Mouse (Mus musculus): ENCODE results near the gene Fam110c. TPM values are rescaled to one million over a fixed set of nuclear protein-coding genes. Genes with fewer than 3 reads are reported as not detected.

The Fam110c gene
- polyA plus RNA-seq, 1 experiment from 2014 or later: not detected

- H3K27me3 ChIP-seq (ENCODE audit: control insufficient read depth, insufficient read depth, low read depth, low read length): no peaks in the 10 kb centered on the region
- no peaks in the 10 kb centered on the region for H3K4me1 ChIP-seq (ENCODE audit: control insufficient read depth, insufficient read depth, low read length)
- WGBS: 85% methylated on average over 4 of the region's 4 CpGs
- H3K4me2 ChIP-seq (ENCODE audit: low read length): no peak overlapping the region
- H3K9me3 ChIP-seq (replicated peaks; ENCODE audit: control insufficient read depth, low read length, poor library complexity, severe bottlenecking): no peaks in the 10 kb centered on the region; the same call in 1 of the 2 replicates
- no peak for ATAC-seq
- H3K27ac ChIP-seq (ENCODE audit: low read length): no peak overlapping the region
- H3K4me3 ChIP-seq (ENCODE audit: low read depth, low read length): no peak overlapping the region
- no peaks in the 10 kb centered on the region for H3K36me3 ChIP-seq (ENCODE audit: control insufficient read depth, insufficient read depth, low read length)
- H3K9ac ChIP-seq (ENCODE audit: low read depth, low read length): no peak overlapping the region
These were observed 55.9 kb downstream of the Fam110c start for GRCm38 (mm10) chr12:31129548-31129947.

Other genes with a start within 250 kb of the Fam110c start
- gene Alkal2, start 189.5 kb upstream of the Fam110c start, polyA plus RNA-seq (2015; fragmentation: Nextera tagmentation; extraction: Ambion mirVana): 0.20 and 0.51 TPM in 2 replicates
- 99.7 and 103 TPM in 2 replicates for gene Acp1, start 162.3 kb upstream of the Fam110c start, polyA plus RNA-seq (2015; fragmentation: Nextera tagmentation; extraction: Ambion mirVana)
- 59.7 and 65.8 TPM in 2 replicates for gene Sh3yl1, start 162.2 kb upstream of the Fam110c start, polyA plus RNA-seq (2015; fragmentation: Nextera tagmentation; extraction: Ambion mirVana)
- gene Gm6993, start 166.9 kb downstream of the Fam110c start, polyA plus RNA-seq (2015; fragmentation: Nextera tagmentation; extraction: Ambion mirVana): not detected in 2 replicates
- gene Lamb1, start 191.4 kb downstream of the Fam110c start, polyA plus RNA-seq (2015; fragmentation: Nextera tagmentation; extraction: Ambion mirVana): 13.2 and 14.8 TPM in 2 replicates